Mouse (Mus musculus): ENCODE measurements at regions not wholly inside any gene's neighbourhood (a gene's known extent, or its start where the extent isn't known, plus 50 kb on each side); places are given as distances from the start of the nearest gene placed in this dataset.

GRCm38 (mm10) chr6:51258304-51258703, 174.2 kb upstream of the Nfe2l3 start:
- no peak for DNase-seq

- DNase-seq: no peak
Measured at GRCm38 (mm10) chr6:51263595-51263994, 168.9 kb upstream of the Nfe2l3 start.

GRCm38 (mm10) chr6:51265329-51265728, 167.1 kb upstream of the Nfe2l3 start:
- DNase-seq: no peak

GRCm38 (mm10) chr6:51266721-51267120, 165.7 kb upstream of the Nfe2l3 start:
- no peak for DNase-seq

GRCm38 (mm10) chr6:51267888-51268287, 164.6 kb upstream of the Nfe2l3 start:
- DNase-seq: no peak

- DNase-seq: no peak
Measured at GRCm38 (mm10) chr6:51268931-51269330, 163.5 kb upstream of the Nfe2l3 start.

- DNase-seq: no peak
Measured at GRCm38 (mm10) chr6:51269617-51270016, 162.9 kb upstream of the Nfe2l3 start.

GRCm38 (mm10) chr6:51270216-51271127, 162.0 kb upstream of the Nfe2l3 start:
- peak; percentile 85 for DNase-seq

- DNase-seq: no peak
Measured at GRCm38 (mm10) chr6:51271128-51271480, 161.4 kb upstream of the Nfe2l3 start.

GRCm38 (mm10) chr6:51272136-51272736, 160.2 kb upstream of the Nfe2l3 start:
- DNase-seq: no peak

- DNase-seq: no peak
Measured at GRCm38 (mm10) chr6:51279491-51279890, 153.0 kb upstream of the Nfe2l3 start.

GRCm38 (mm10) chr6:51280231-51280630, 152.2 kb upstream of the Nfe2l3 start:
- no peak for DNase-seq

- DNase-seq: no peak
Measured at GRCm38 (mm10) chr6:51283916-51284706, 148.4 kb upstream of the Nfe2l3 start.

GRCm38 (mm10) chr6:51284881-51285280, 147.6 kb upstream of the Nfe2l3 start:
- DNase-seq: no peak

GRCm38 (mm10) chr6:51286836-51287235, 145.6 kb upstream of the Nfe2l3 start:
- no peak for DNase-seq

- DNase-seq: no peak
Measured at GRCm38 (mm10) chr6:51287383-51287782, 145.1 kb upstream of the Nfe2l3 start.

- no peak for DNase-seq
Measured at GRCm38 (mm10) chr6:51287807-51288206, 144.7 kb upstream of the Nfe2l3 start.

- DNase-seq: no peak
Measured at GRCm38 (mm10) chr6:51288306-51289066, 144.0 kb upstream of the Nfe2l3 start.

GRCm38 (mm10) chr6:51289067-51289725, 143.3 kb upstream of the Nfe2l3 start:
- no peak for DNase-seq

- DNase-seq: no peak
Measured at GRCm38 (mm10) chr6:51300694-51301417, 131.6 kb upstream of the Nfe2l3 start.

- DNase-seq: no peak
Measured at GRCm38 (mm10) chr6:51301831-51302230, 130.6 kb upstream of the Nfe2l3 start.

- DNase-seq: no peak
Measured at GRCm38 (mm10) chr6:51302240-51302639, 130.2 kb upstream of the Nfe2l3 start.
